Mouse (Mus musculus) heart, postnatal 14 days (tissue): ENCODE data around the gene Hnrnpa1. TPM values are rescaled to one million over a fixed set of nuclear protein-coding genes. Genes with fewer than 3 reads are reported as not detected.
"Not testable (repeated sequence)": the region's sequence is repeated elsewhere in the genome, so short reads cannot be mapped to it uniquely, and the experiment has no call there.

Experiments
- DNase-seq, 2 experiments: peaks; one replicate each; pipeline ENCODE4 v3.0.0; 2021 to 2022
- intact Hi-C: fragments of 180-260 bp; cut with DNase I; formaldehyde crosslinking; loops from one replicate; pipeline ENCODE4 v1.15.1; 2025
- total RNA-seq, 2 experiments: library from RNA; stranded (reverse); gene quantifications; 2 replicates each; pipeline ENCODE4 v1.2.3; 2021

Gene Hnrnpa1
- total RNA-seq, 2 experiments from 2014 or later, result 174 to 180 TPM

GRCm38 (mm10) chr15:103259989-103260388 lies 19.8 kb downstream of the Hnrnpa1 start:
- intact Hi-C loops, result no loop called here
- no peak for DNase-seq

GRCm38 (mm10) chr15:103264794-103265193 lies 24.6 kb downstream of the Hnrnpa1 start:
- DNase-seq, result no peak
- intact Hi-C loops, result no loop called here

GRCm38 (mm10) chr15:103268903-103269302 lies 28.7 kb downstream of the Hnrnpa1 start:
- intact Hi-C loops, result no loop called here
- DNase-seq, result no peak

- intact Hi-C loops, result loop anchor here (5.0 kb wide), 1 partner anchor 35 kb away; no protein-coding TSS in a partner anchor
- DNase-seq, result peak; percentile 92 to 94
These were observed 32.4 kb downstream of the Hnrnpa1 start, which contains the start of gene Copz1 for GRCm38 (mm10) chr15:103272419-103273279. Copz1 (plus strand) TSS chr15:103272714.

- intact Hi-C loops, result loop anchor here (2.0 kb wide), 2 partner anchors 29 to 91 kb away; no protein-coding TSS in a partner anchor
- not testable (repeated sequence) for DNase-seq
These were observed 35.7 kb downstream of the Hnrnpa1 start for GRCm38 (mm10) chr15:103275943-103276342.

- intact Hi-C loops, result loop anchor here (2.0 kb wide), 1 partner anchor 93 kb away; no protein-coding TSS in a partner anchor
- DNase-seq, result no peak
These were observed 37.7 kb downstream of the Hnrnpa1 start for GRCm38 (mm10) chr15:103277949-103278348.

- intact Hi-C loops, result no loop called here
- DNase-seq, result peak in 1 of 2 experiments; percentile 51
These were observed 39.5 kb downstream of the Hnrnpa1 start for GRCm38 (mm10) chr15:103279750-103280149.

- intact Hi-C loops, result no loop called here
- no peak for DNase-seq
These were observed 40.7 kb downstream of the Hnrnpa1 start for GRCm38 (mm10) chr15:103280817-103281464.

- DNase-seq, result no peak
- intact Hi-C loops, result no loop called here
These were observed 41.4 kb downstream of the Hnrnpa1 start for GRCm38 (mm10) chr15:103281465-103282205.

- DNase-seq, result peak; percentile 45 to 68
- intact Hi-C loops, result loop anchor here (2.0 kb wide), 1 partner anchor 23 kb away; no protein-coding TSS in a partner anchor
These were observed 43.8 kb downstream of the Hnrnpa1 start for GRCm38 (mm10) chr15:103284066-103284465.

GRCm38 (mm10) chr15:103284647-103285046 lies 44.4 kb downstream of the Hnrnpa1 start:
- intact Hi-C loops, result loop anchor here (2.0 kb wide), 1 partner anchor 22 kb away; no protein-coding TSS in a partner anchor
- no peak for DNase-seq

GRCm38 (mm10) chr15:103285778-103286417 lies 45.7 kb downstream of the Hnrnpa1 start:
- peak; percentile 62 to 77 for DNase-seq
- intact Hi-C loops, result loop anchor here (2.0 kb wide), 1 partner anchor 21 kb away; no protein-coding TSS in a partner anchor

- DNase-seq, result no peak
- intact Hi-C loops, result no loop called here
These were observed 49.4 kb downstream of the Hnrnpa1 start for GRCm38 (mm10) chr15:103289600-103289999.

- DNase-seq, result no peak
- intact Hi-C loops, result no loop called here
These were observed 50.2 kb downstream of the Hnrnpa1 start for GRCm38 (mm10) chr15:103290417-103290816.

GRCm38 (mm10) chr15:103290843-103291242 lies 50.6 kb downstream of the Hnrnpa1 start:
- intact Hi-C loops, result no loop called here

GRCm38 (mm10) chr15:103292673-103293345 lies 52.6 kb downstream of the Hnrnpa1 start:
- intact Hi-C loops, result no loop called here
- no peak for DNase-seq

More at GRCm38 (mm10) chr15:103290843-103291242, 50.6 kb downstream of the Hnrnpa1 start:
- no peak for DNase-seq

- intact Hi-C loops, result no loop called here
- no peak for DNase-seq
These were observed 53.1 kb downstream of the Hnrnpa1 start for GRCm38 (mm10) chr15:103293375-103293774.

- no peak for DNase-seq
- intact Hi-C loops, result no loop called here
These were observed 54.4 kb downstream of the Hnrnpa1 start for GRCm38 (mm10) chr15:103294649-103295048.

GRCm38 (mm10) chr15:103295851-103296250 lies 55.6 kb downstream of the Hnrnpa1 start:
- no peak for DNase-seq
- intact Hi-C loops, result no loop called here
